ENCODE assay signal across 9 mouse cellular contexts in the genomic region with DNA sequence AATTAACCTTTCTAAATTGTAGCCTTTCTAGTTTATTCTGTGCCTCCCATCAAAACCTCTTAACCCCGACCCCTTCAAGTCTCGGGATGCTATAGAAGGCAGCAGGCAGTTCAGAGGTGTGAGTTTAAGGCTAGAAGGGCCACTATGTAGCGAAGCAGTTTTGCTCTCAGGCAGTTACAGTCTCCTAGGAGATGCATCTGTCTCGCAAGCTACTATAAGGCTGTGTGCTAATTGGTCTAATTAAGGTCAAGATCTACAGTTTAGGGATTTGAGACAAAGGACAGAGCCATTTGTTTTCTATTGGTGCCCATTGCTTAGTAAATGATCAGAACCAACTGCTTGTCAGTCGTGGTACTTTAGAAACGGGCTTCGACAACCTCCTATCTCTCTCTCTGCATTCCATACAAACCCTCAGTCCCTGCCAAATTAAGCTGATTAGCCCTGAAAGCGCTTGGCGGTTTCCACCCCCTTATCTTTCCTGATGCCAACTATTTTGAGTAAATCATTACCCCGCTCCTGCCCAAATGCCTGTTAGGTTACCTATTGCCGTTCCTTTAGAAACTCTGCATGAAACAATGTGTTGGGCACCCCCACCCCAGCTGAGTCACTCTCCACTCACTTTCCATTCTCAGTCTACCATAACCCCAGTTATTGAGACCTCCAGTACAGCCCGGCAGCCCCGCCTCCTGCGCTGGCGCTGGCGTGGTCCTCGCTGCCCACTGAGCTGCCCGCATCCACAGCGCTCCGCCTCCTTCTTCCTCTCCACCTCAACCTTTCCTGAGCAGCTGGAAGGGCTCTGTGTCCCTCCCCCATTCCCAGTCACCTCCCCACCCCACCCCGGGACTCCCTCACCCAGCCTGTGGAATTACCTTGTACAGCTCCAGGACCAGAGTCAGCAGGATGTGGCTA. TPM values are rescaled to one million over a fixed set of nuclear protein-coding genes. Genes with fewer than 3 reads are reported as not detected.
DNase-seq lines count a peak whose midpoint lies in the region; ATAC-seq and TF ChIP-seq lines count a peak whose summit lies in the region.
"Had no signal": no experiment of that assay in that cellular context is flagged by ENCODE, and none has a peak within 500 bp of the region (broad histone marks: within the 10 kb centered on the region; RNA-seq: fewer than 3 reads in every experiment).

No protein-coding gene starts in this region.

- in situ Hi-C loops in Patski (cut with MboI; ENCODE audit: low pct_unique_long_range_greater_than_20kb): no loop called here

- no peak overlapping the region for H3K9ac ChIP-seq in hindbrain, embryonic 14.5 days

- POLR2A ChIA-PET in Patski (lab: Charles Lee): interaction anchor here (0.5 to 2.7 kb wide), 8 partner anchors 9 to 69 kb away, joined by 3 to 30 read pairs (median 6); partner anchors contain the start of gene Ptpn13

- no peak overlapping the region for H3K4me2 ChIP-seq in hindbrain, embryonic 14.5 days (replicated peaks)

- no peak for DNase-seq in frontal cortex, adult 2 months (ENCODE audit: extremely low spot score in 1 of 2, low spot score in 1 of 2)
- DNase-seq in Patski (ENCODE audit: low read depth, low spot score): peak; percentile 97
- DNase-seq in kidney, adult 8-10 months: peak; percentile 84 to 92
- peak; percentile 57 for DNase-seq in lung, postnatal 10 days
- no peak for DNase-seq in T-cell, adult 2 months (ENCODE audit: low spot score)
- no peak for DNase-seq in adrenal gland, adult 2 months
- no peak for DNase-seq in hindbrain, embryonic 14.5 days (ENCODE audit: low spot score)
- DNase-seq: gastrocnemius, postnatal 10 days had no signal

- no peaks in the 10 kb centered on the region for H3K4me1 ChIP-seq in hindbrain, embryonic 14.5 days (replicated peaks; ENCODE audit: control insufficient read depth, insufficient read depth, low read length)

- no peaks in the 10 kb centered on the region for H3K9me3 ChIP-seq in hindbrain, embryonic 14.5 days (ENCODE audit: control insufficient read depth, low read length)

- CTCF ChIA-PET in Patski (lab: Charles Lee): interaction anchor here (0.7 to 2.1 kb wide), 9 partner anchors 9 to 88 kb away, joined by 3 to 8 read pairs (median 3); partner anchors contain the start of gene Ptpn13

- 86% methylated on average over 21 of the region's 21 CpGs for WGBS in hindbrain, embryonic 14.5 days

- H3K36me3 ChIP-seq in hindbrain, embryonic 14.5 days (replicated peaks; ENCODE audit: control insufficient read depth, insufficient read depth): no peaks in the 10 kb centered on the region

- TF ChIP-seq CTCF in Patski (IDR thresholded peaks at IDR 0.05): no peak

- H3K4me3 ChIP-seq in hindbrain, embryonic 14.5 days (replicated peaks; ENCODE audit: low read length): no peak overlapping the region

- H3K27me3 ChIP-seq in Patski: no peaks in the 10 kb centered on the region
- H3K27me3 ChIP-seq in hindbrain, embryonic 14.5 days (ENCODE audit: control insufficient read depth, insufficient read depth, low read length): no peaks in the 10 kb centered on the region

- no peak overlapping the region for H3K27ac ChIP-seq in hindbrain, embryonic 14.5 days

- ATAC-seq in frontal cortex, adult (ENCODE audit: low TSS enrichment): peak; percentile 38; the same call in 1 of the 2 replicates
- peak; percentile 78 for ATAC-seq in Patski
- no peak for ATAC-seq in hindbrain, embryonic 14.5 days (ENCODE audit: low FRiP score)

RNA-seq across cellular contexts. Expression of gene Ptpn13, which starts 59.9 kb away (rescaled TPM):
- polyA plus RNA-seq in frontal cortex, adult 2 months (2012; rRNA removed): 9.6 and 11.4 TPM in 2 replicates
- 215 TPM for polyA plus RNA-seq in Patski (2021)
- total RNA-seq in adrenal gland, adult 2 months (2021): 10 to 100 TPM; 21.4 to 32.8 TPM
- polyA plus RNA-seq in adrenal gland, adult 2 months (2012; rRNA removed): 3.6 and 4.7 TPM in 2 replicates
- polyA plus RNA-seq in hindbrain, embryonic 14.5 days (2014; fragmentation: Nextera tagmentation; extraction: Ambion mirVana): 6.8 and 7.8 TPM in 2 replicates

Comparison
In these comparisons a context has a peak if more than half of its experiments do, and no peak if none do; other contexts are left out.
1. DNase-seq: peak in Patski (single experiment), kidney, adult 8-10 months (2 of 2) and lung, postnatal 10 days (single experiment); none in frontal cortex, adult 2 months (0 of 2), T-cell, adult 2 months (single experiment), adrenal gland, adult 2 months (single experiment) and hindbrain, embryonic 14.5 days (single experiment).
2. RNA of gene Ptpn13, which starts 59.9 kb away (polyA plus RNA-seq): 215 TPM in Patski (single experiment); 9.6 to 11.4 TPM in frontal cortex, adult 2 months, 6.8 to 7.8 TPM in hindbrain, embryonic 14.5 days and 3.6 to 4.7 TPM in adrenal gland, adult 2 months; every median in the first group is over 10 times any median in the second.